Mouse (Mus musculus): Measurements from ENCODE around the gene Csnk1e.

DNA sequence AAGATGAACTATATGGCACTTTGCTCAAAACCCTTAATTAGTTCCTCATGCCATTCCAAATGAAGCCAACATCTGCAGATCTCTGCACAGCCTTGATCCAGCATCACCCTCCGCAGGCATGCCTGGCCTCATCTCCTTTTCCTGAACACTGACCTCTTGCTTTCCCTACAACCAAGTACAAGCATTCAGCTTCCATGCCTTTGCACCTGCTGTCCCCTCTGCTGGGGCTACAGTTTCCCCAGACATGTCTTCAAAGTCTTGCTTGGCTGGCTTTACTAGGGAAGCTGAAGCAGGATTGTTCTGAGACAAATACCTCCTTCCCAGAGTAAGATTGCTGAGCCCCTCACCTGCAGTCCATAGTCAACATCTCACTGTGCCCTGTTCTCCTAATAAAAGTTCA, 51.1 kb downstream of the Csnk1e start:
- no peak for TF ChIP-seq CTCF (IDR thresholded peaks at IDR 0.05; ENCODE audit: low read depth)
- no peak for TF ChIP-seq EP300 (IDR thresholded peaks at IDR 0.05; ENCODE audit: low read depth)
